Mouse (Mus musculus): ENCODE results near the gene Fryl. TPM values are rescaled to one million over a fixed set of nuclear protein-coding genes. Genes with fewer than 3 reads are reported as not detected.

Gene Fryl
- polyA plus RNA-seq, 1 experiment = 29.9 TPM

GRCm38 (mm10) chr5:73182191-73182590 lies 74.2 kb downstream of the Fryl start:
- H3K4me3 ChIP-seq (ENCODE audit: insufficient read depth, low read depth, low read length) = no peak overlapping the region
- 63% methylated on average over 9 of the region's 9 CpGs for WGBS

GRCm38 (mm10) chr5:73176294-73176693 lies 80.1 kb downstream of the Fryl start:
- H3K36me3 ChIP-seq (ENCODE audit: control insufficient read depth, insufficient read depth, low read length) = no peaks in the 10 kb centered on the region
- DNase-seq = no peak
- no peak overlapping the region for H3K27ac ChIP-seq (ENCODE audit: insufficient read depth, low read depth, low read length)
- no peaks in the 10 kb centered on the region for H3K27me3 ChIP-seq (replicated peaks; ENCODE audit: control insufficient read depth, insufficient read depth, low read length)
- H3K4me1 ChIP-seq (ENCODE audit: control insufficient read depth, insufficient read depth, low read length) = peaks cover 4% of the 10 kb centered on the region
- WGBS = 83% methylated on average over 4 of the region's 4 CpGs
- no peak overlapping the region for H3K4me3 ChIP-seq (ENCODE audit: insufficient read depth, low read depth, low read length)
- TF ChIP-seq POLR2A (IDR thresholded peaks at IDR 0.05; ENCODE audit: low read depth, low read length) = no peak
- no peak for TF ChIP-seq CTCF (conservative IDR thresholded peaks at IDR 0.05; ENCODE audit: insufficient read depth, insufficient read length, low read depth, low read length)

More at GRCm38 (mm10) chr5:73182191-73182590, 74.2 kb downstream of the Fryl start:
- no peaks in the 10 kb centered on the region for H3K36me3 ChIP-seq (ENCODE audit: control insufficient read depth, insufficient read depth, low read length)
- no peaks in the 10 kb centered on the region for H3K27me3 ChIP-seq (replicated peaks; ENCODE audit: control insufficient read depth, insufficient read depth, low read length)
- TF ChIP-seq POLR2A (IDR thresholded peaks at IDR 0.05; ENCODE audit: low read depth, low read length) (no peak), CTCF (conservative IDR thresholded peaks at IDR 0.05; ENCODE audit: insufficient read depth, insufficient read length, low read depth, low read length) (no peak)
- no peak for DNase-seq
- no peak overlapping the region for H3K27ac ChIP-seq (ENCODE audit: insufficient read depth, low read depth, low read length)
- no peaks in the 10 kb centered on the region for H3K4me1 ChIP-seq (ENCODE audit: control insufficient read depth, insufficient read depth, low read length)

GRCm38 (mm10) chr5:73175377-73176147 lies 80.9 kb downstream of the Fryl start:
- DNase-seq = no peak
- H3K36me3 ChIP-seq (ENCODE audit: control insufficient read depth, insufficient read depth, low read length) = no peaks in the 10 kb centered on the region
- H3K27ac ChIP-seq (ENCODE audit: insufficient read depth, low read depth, low read length) = no peak overlapping the region
- no peaks in the 10 kb centered on the region for H3K27me3 ChIP-seq (replicated peaks; ENCODE audit: control insufficient read depth, insufficient read depth, low read length)
- peaks cover 9% of the 10 kb centered on the region for H3K4me1 ChIP-seq (ENCODE audit: control insufficient read depth, insufficient read depth, low read length)
- WGBS = 87% methylated on average over 12 of the region's 12 CpGs
- H3K4me3 ChIP-seq (ENCODE audit: insufficient read depth, low read depth, low read length) = no peak overlapping the region
- TF ChIP-seq POLR2A (IDR thresholded peaks at IDR 0.05; ENCODE audit: low read depth, low read length) = no peak
- TF ChIP-seq CTCF (conservative IDR thresholded peaks at IDR 0.05; ENCODE audit: insufficient read depth, insufficient read length, low read depth, low read length) = no peak

GRCm38 (mm10) chr5:73171876-73172480 lies 84.4 kb downstream of the Fryl start:
- Histone ChIP-seq H3K36me3 (ENCODE audit: control insufficient read depth, insufficient read depth, low read length) (no peaks in the 10 kb centered on the region), H3K27ac (ENCODE audit: insufficient read depth, low read depth, low read length) (no peak overlapping the region), H3K4me3 (ENCODE audit: insufficient read depth, low read depth, low read length) (no peak overlapping the region), H3K27me3 (replicated peaks; ENCODE audit: control insufficient read depth, insufficient read depth, low read length) (no peaks in the 10 kb centered on the region), H3K4me1 (ENCODE audit: control insufficient read depth, insufficient read depth, low read length) (peaks cover 21% of the 10 kb centered on the region)
- TF ChIP-seq CTCF (conservative IDR thresholded peaks at IDR 0.05; ENCODE audit: insufficient read depth, insufficient read length, low read depth, low read length) (no peak), POLR2A (IDR thresholded peaks at IDR 0.05; ENCODE audit: low read depth, low read length) (no peak)
- 73% methylated on average over 12 of the region's 12 CpGs for whole genome bisulfite sequencing
- DNase-seq = no peak

- TF ChIP-seq POLR2A (IDR thresholded peaks at IDR 0.05; ENCODE audit: low read depth, low read length) = no peak
- no peak for TF ChIP-seq CTCF (conservative IDR thresholded peaks at IDR 0.05; ENCODE audit: insufficient read depth, insufficient read length, low read depth, low read length)
- Histone ChIP-seq H3K27me3 (replicated peaks; ENCODE audit: control insufficient read depth, insufficient read depth, low read length) (no peaks in the 10 kb centered on the region), H3K27ac (ENCODE audit: insufficient read depth, low read depth, low read length) (no peak overlapping the region), H3K4me1 (ENCODE audit: control insufficient read depth, insufficient read depth, low read length) (peaks cover 21% of the 10 kb centered on the region), H3K36me3 (ENCODE audit: control insufficient read depth, insufficient read depth, low read length) (no peaks in the 10 kb centered on the region), H3K4me3 (ENCODE audit: insufficient read depth, low read depth, low read length) (no peak overlapping the region)
- DNase-seq = peak; percentile 68
- WGBS = 18% methylated on average over 1 of the region's 1 CpGs
Observed at GRCm38 (mm10) chr5:73171203-73171602, 85.2 kb downstream of the Fryl start.

GRCm38 (mm10) chr5:73168769-73169272 lies 87.6 kb downstream of the Fryl start:
- 13% methylated on average over 5 of the region's 5 CpGs for WGBS
- no peak for TF ChIP-seq CTCF (conservative IDR thresholded peaks at IDR 0.05; ENCODE audit: insufficient read depth, insufficient read length, low read depth, low read length)
- no peak for TF ChIP-seq POLR2A (IDR thresholded peaks at IDR 0.05; ENCODE audit: low read depth, low read length)
- Histone ChIP-seq H3K36me3 (ENCODE audit: control insufficient read depth, insufficient read depth, low read length) (no peaks in the 10 kb centered on the region), H3K4me3 (ENCODE audit: insufficient read depth, low read depth, low read length) (no peak overlapping the region), H3K4me1 (ENCODE audit: control insufficient read depth, insufficient read depth, low read length) (peaks cover 23% of the 10 kb centered on the region), H3K27ac (ENCODE audit: insufficient read depth, low read depth, low read length) (no peak overlapping the region), H3K27me3 (replicated peaks; ENCODE audit: control insufficient read depth, insufficient read depth, low read length) (no peaks in the 10 kb centered on the region)
- DNase-seq = peak; percentile 79

Data from kidney, adult 2 months (tissue).